Mouse (Mus musculus): Measurements from ENCODE around the gene Cttnbp2nl.

Cttnbp2nl gene

DNA sequence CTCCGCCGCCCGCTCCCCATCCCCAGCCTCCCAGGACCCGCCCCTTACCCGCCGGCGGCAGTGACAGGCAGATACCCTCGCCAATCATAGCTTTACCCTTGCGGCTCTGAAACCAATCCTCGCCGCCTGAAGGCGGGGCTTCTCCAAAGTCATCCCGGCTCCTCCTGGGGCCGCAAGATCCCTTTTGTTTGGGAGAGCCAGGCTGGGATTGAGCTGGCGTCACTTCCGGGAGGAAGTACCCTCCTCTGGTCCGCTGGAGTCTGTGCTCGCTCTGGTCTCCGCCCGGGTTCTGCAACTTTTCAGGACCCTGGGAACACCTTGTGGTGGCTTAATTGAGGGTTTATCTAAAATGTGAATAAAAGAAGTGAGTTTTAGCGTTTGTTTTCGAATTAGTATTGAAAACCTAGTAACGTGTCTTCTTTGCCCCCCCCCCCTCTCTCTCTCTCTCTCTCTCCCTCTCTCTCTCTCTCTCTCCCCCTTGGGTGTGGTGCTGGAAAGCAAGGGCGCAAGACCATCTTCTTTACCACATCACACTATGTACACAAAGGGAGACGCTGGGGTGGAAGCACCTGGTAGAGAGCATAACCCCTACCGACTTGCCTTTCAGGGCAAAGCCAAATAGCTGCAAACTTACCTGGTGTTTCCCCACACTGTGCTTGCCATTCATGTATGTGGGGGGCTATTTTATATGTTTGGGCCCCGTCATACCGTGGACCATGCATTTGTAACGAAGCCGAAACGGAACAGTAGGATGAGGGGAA, at the start of gene Cttnbp2nl:
Gene Cttnbp2nl (minus strand): TSS at position 210 of the 761 bp plus-strand sequence.
- DNase-seq: peak; percentile 99

DNA sequence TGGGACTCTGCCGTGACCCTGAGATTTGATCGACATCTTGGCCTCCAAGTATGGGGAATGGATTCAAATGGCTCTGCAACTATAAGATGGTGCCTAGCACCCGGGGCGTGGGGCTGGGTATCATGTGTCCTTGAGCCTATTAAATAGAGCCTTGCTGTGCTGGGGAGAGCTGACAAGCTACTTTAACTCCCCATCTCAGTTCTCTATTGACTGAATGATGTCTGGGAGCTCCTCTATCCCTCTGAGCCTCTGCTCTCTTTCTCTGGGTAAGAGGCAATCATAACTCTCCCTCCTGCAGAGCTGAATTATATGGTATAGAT, 47.3 kb upstream of the Cttnbp2nl start:
- DNase-seq: no peak

DNA sequence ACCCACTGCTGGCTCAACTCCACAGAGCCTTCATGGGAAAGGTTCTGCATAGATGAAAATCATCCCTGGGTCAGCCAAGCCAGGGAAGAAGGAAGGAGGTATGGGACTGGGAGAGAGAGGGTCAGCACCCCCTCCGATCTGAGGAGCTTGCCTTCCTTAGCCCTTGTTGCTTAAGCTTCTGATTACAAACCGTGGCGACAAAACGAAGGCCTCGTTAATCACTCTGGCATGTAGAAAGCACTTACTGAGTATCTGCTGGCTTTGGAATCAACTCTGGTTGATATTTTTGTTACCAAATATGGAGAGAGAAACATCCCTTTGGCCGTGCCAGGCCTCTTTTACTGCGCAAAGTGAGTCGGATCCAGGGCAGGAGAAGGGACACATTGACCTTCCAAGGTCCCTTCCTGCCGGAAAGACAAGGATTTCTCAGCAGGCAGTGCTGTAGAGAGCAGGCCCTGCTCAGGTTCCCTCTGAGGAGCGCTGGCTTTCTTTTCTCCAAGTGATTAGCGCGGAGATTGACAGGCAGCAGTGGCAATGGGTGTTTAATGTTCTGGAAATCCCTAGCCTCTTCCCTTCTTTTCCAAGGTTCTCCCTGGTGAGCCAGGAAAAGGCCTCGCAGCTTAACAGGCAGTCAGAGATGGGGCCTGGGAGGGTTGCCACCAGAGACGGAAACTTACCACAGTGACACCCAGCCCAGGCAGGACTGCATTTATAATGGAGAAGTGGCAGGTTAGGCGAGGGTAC, 46.8 kb upstream of the Cttnbp2nl start:
- no peak for DNase-seq

DNA sequence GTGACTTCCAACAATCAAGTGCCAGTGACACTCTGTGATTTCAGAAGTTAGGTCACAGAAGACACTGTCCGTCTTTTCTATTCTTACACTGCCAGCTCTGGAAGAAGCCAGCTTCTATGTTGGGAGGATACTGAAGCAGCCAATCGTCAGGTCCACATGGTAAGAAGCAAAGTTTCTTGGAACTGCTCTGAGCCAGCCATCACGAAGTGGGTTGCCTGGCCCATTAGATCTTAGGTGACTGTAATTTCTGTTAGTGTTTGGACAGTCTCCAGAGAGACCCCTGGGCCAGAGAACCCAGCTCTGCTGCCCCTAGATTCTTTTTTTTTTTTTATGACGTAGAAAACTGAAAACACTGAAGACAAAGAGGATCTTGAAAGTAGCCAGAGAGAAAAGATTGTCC, 44.6 kb upstream of the Cttnbp2nl start:
- DNase-seq: no peak

DNA sequence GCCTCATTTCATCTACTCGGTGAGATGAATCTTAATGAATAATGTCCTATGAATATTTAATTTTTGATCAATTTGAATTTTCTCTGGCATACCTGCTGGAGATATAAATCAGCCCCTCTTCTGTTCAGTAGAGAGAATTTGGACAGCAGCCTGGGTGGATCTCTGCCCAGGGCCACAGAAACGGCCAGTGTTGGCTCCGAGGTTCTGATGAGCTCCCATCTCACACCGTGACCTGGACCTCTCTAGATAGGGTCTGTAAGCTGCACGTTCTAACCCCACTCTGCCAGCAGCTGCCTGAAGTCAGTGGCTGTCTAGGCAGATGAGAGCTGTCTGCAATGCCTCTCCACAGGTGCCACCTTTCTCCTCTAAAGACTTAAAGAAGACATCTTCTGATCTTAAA, 42.1 kb upstream of the Cttnbp2nl start:
- DNase-seq: no peak

DNA sequence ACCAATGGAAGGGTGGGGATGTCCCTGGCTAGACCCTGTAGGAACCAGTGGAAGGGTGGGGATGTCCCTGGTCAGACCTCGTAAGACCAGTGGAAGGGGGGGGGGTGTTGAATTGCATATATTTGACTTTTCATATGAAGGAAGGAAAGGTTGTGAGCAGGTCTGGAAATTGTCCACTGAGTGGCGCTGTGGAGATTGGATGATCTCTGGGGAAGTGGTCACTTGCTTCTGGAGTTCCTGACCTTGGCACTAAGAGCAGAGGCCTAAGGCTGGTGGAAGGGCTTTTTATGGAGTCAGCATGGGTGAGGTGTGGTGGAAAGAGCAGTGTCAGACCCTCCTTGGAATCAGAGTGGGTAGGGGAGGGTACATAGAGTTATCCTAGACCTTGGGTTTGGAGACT, 41.5 kb upstream of the Cttnbp2nl start:
- DNase-seq: no peak

DNA sequence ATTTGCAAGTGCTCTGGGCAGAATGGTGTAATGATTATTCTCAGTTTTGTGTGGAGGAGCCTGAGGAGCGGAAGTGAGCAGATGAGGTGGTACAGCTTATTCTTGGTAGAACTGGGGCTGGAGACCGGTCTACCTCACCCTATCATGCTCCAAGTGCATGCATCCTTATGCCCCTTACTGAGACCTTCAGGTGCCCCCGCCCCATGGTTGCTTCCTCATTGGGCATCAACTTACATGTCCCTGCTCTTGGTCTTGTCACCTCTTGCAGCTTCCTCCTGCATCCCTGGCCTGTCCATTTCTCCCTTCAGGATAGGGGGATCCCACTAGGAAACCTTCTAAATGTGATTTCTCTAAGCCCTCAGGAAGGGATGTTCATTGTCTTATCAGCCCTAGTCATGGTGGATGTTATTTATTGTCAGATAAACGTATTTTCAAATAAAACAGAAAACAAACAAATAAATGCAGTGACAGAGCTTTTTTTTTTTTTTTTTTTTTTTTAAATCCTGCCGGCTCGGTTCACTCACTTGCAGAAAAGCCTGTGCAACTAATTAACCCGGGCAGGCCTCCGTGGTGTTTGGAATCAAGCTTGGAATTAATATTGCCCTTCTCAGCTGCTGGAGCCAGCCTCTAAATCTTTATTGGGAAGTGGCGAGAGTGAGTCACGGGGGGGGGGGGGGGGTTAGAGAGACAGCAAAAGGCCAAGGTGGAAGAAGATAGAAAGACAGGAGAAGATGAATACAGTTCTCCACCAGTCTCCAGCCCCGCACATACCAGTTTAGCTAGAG, 40.0 kb upstream of the Cttnbp2nl start:
- DNase-seq: peak; percentile 30

DNA sequence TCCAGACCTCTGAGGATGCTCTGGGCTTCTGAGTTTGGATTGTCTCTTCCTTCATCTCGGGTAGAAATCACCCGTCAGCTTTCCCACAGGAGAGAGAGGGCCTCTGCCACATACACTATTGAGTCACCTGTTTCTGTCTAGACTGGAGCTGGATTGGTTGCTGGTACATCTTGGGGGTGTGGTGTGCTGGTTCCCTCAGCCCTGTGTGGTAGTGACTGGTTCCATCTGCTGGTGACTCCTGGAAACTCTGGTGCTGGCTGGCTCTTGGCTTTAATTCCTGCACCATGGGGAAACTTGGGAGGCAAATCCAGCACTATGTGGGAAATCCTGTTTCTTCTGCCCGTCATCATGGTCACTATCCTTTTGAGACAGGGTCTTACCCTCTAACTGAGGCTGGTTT, 38.0 kb upstream of the Cttnbp2nl start:
- DNase-seq: peak; percentile 73

DNA sequence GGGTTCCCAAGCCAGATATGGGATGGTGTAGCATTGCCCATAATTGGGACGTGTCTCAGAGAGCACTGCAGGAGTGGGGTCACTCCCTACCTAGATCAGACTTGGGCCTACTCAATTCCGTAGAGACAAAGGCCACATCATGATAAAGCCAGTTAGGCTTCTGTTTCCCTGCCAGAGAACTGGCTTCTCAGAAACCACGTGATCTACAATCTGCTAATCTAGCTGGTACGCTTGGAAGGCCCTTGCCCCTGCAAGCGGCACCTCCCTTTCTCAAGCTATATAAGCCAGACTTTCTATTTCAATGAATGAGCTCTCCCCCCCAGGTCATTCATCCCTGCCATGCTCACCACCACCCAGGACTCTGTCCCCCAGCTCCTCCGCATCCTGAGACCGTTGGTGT, 37.2 kb upstream of the Cttnbp2nl start:
- no peak for DNase-seq

DNA sequence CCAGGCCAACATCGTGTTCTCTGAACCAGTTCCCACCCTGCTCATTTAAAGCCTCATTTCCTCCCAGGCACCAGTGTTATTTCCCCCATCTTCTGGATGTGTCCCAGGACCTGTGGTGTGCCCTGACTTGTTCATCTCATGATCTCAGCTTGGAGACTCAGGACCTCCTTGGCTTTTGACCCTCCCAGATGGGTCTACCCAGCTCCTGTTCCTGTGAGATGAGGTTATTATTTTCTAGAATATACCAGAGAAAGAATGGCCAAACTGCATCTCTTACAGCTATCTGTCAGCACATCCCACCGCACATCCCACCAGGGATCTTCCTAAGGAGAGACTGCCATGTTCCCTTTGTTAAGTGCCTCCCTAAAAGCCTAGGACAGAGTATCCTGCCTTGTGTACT, 35.7 kb upstream of the Cttnbp2nl start:
- no peak for DNase-seq

DNA sequence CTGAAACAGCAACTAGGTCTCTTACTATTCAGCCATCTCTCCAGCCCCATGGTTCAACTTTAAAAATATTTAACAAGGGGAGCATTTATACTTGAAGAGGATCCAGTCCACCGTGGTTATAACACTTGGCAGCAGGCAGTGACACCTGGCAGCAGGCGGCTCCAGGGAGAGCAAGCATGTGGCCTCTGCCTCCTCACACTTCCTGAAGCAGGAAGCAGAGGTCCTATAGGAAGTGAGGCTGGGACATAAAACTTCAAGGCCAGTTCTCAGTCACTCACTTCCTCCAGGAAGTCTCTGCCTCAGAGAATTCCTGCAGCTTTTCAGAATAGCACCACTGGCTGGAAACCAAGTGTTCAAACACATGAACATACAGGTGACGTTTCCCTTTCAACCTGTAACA, 34.4 kb upstream of the Cttnbp2nl start:
- peak; percentile 61 for DNase-seq

DNA sequence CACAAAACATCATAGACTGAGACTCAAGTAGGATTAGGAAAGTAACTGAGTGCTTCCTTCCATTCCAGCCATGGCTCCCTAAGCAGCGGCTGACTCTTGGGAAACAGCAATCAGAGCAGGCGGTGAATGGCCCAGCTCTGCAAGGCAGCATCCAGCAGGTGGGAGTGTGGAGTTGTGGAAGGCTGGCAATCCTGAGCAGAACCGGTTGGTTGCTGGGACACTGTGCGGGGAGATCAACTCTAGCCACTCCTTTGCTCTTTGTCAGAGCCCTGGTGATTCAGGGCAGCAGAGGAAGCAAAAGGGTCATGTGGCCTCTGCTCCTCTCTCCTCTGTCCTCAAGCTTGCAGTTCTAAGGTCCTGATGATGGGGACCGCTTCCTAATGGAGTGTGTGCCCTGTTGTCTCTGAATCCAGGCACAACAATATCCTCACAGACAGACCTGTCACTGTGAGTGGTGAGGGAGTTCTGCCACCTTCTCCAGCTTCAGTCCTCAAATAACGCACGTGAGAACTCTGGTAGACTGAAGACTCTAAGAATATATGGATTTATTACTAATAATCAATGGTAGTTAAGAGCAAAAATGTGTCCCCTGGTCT, 25.4 kb upstream of the Cttnbp2nl start:
- DNase-seq: peak; percentile 91

DNA sequence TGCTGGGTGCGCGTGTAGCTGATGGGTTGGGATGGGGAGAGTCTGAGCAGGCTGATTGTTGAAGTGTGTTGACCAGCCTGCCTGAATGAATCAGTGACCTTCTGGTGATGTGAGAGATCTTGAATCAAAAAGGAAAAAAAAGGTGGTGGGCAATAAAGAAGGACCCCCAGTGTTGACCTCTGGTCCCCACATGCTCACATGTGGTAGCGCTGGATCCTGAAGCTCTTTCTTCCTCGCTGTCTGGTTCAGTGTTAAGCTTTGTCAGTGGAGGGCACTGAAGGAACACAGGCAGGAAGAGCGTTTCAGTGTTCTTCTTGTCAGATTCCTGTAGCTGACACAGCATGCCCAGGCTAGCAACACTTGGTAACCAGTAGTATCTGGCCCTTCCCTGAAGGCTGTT, 22.9 kb upstream of the Cttnbp2nl start:
- DNase-seq: no peak

DNA sequence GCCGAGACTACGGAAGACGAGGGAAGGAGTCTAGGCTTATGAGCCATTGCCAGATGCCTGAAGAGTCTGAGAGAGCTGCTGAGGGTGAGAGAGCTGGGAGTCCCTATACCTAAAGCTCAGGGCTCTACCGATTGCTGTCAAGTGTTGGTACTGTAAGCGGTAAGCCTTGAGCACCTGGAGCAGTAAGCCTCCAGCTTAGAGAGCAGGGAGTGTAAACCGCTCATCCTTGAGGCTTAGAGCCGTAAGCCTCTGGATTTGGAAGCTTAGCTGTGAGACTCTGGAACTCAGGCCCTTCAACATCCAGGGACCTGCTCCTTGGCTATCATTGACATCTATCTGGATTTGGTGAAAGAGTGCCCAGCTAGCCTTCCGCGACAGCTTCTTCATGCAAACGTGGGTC, 19.6 kb upstream of the Cttnbp2nl start:
- DNase-seq: no peak

DNA sequence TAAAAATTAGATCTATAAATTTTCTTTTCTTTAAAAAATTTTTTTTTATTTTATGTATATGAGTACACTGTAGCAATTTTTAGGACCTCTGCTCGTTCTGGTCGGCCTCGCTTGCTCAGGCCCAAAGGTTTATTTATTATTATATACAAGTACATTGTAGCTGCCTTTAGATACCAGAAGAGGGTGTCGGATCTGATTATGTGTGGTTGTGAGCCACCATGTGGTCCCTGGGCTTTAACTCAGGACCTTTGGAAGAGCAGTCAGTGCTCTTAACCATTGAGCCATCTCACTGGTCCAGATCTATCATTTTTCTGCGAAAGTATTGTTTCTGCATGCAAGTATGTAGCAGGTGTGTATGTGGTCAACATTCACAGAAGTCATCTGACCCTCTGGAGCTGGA, 18.3 kb upstream of the Cttnbp2nl start:
- DNase-seq: no peak

DNA sequence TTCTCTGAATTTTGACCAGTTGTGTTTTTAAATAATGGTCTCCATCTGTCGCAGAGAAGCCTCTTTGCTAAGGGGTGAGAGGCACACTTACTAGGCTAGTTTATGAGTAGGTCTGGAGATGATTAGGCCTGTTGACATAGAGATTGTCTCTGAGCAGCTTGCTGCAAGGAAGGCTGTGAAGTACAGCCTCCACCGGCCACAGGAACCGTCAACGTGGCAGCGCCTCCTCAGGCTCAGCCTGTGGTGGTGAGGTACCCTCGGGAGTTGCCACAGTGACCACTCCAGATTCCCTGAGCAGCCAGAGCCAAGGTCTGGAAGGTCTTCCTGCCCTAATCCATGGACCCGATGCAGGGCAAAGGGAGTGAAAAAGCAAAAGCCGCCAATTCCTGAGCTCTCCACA, 17.6 kb upstream of the Cttnbp2nl start:
- no peak for DNase-seq

DNA sequence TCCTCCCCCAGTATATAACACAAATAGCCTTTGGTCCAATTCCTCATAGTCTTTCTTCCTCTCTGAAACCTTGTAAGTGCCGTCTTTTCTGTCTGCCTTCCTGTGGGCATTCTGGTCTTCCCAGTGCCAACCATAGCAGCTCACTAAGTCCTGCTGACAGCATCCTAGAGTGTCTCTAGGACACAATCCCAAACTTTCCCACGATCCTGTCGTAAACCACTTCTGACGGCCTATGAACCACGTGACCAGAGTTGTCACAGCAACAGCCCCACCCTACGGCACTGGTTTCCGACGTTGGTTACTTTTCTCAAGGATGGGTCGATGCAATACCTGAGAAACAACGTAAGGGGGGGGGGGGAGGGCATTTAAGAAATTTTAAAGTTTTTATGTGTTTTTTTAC, 13.6 kb upstream of the Cttnbp2nl start, which contains the start of gene 4930564D02Rik:
Gene 4930564D02Rik (plus strand): TSS at position 301 of the 400 bp plus-strand sequence.
- no peak for DNase-seq

DNA sequence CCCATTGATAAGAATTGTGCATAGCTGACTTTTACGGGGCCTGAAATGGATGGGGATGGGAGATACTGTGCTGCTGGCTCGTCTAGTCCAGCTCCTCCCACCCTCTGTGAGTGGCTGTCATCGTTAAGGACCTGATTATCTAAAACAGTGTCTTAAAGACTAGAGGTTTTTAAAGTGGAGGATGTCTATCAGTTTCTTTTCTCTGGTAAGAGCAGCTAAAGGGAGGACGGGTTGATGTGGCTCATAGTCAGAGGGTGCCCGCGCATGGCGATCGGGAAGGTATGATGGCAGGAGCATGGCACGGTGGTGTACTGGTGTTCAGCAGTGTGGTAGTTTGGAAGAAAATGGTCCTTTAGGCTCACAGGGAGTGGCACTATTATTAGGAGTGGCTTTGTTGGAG, 9.7 kb upstream of the Cttnbp2nl start:
- DNase-seq: no peak

DNA sequence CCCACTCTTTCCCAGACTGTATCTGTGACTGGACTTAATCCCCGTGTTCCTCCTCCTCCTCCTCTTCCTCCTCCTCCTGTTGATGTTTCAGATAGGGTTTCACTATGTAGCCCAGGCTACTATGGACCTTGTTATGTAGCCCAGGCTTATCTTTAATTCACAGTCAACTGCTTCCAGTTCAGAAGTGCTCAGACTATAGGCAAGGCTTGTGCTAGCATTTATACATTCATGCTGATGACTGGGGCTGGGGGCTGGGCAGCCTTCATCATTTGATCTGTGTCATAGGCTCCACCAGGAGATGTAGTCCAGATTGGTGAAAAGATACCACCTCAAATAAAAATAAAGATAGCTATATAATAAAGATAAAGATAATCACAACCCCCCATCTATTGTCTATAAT, 9.0 kb upstream of the Cttnbp2nl start:
- no peak for DNase-seq

DNA sequence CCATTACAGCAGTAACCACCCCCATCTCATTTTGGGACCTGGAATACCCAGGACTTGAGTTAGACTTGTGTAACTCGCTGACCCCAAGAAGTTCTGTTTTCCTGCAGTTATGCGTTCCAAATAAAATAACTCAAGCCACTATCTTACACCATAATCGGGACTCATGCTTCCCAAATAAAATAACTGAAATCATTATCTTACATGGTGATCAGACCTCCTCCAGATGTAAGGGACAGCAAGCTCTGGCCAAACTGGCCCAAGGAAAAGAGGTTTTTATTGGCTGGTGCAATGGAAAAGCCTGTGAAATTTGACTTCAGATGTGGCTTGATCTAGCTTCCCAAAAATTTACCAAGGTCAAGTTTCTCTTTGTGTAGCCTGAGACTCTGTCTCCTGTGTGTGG, 8.6 kb upstream of the Cttnbp2nl start:
- no peak for DNase-seq

DNA sequence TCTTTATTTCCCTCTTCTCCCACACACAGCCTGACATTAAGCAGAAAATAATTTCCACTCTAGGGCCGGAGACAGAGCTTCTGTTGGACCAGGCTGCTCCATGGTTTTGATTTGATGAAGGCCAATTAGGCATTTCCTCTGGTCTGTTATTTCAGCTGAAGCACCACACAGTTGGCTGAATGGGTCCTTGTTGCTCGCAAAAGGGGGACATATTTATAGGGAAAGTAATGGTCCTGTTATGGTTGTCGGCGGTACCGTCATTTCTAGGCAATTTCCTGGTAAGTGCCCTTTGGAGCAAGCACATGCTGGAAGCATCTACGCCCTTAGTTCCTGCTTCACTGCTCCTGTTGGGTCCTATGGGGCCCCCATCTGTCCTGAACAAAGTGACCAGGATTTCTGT, 8.0 kb upstream of the Cttnbp2nl start:
- no peak for DNase-seq

DNA sequence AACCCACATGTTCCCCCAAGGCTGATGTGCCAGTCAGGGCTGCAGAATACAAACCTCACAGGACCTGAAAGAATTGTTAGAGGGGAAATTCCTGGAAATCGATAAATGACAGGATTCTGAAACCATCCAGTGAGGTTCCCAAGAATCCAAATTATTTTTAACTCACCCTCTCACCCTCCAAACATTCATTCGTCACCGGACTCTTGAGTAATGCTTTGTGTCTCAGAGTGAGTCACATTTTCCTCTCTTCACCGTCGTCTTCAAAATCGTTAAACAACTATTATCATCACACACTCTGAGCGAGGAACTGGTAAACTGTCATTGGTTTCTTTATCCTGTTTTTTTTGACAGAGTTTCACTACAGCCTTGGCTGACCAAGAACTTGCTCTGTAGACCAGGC, 7.0 kb upstream of the Cttnbp2nl start:
- no peak for DNase-seq
